15 mouse cellular contexts compared by ENCODE assay signal in genomic region chr12:12147847-12148246, GRCm38 (mm10).
"Had no signal": no experiment of that assay in that cellular context is flagged by ENCODE, and none has a peak within 500 bp of the region (broad histone marks: within the 10 kb centered on the region; RNA-seq: fewer than 3 reads in every experiment).

No protein-coding gene starts in this region.

- H3K4me3 ChIP-seq: kidney, embryonic 15.5 days; left cerebral cortex, adult 2 months; liver, embryonic 13.5 days; megakaryocyte, embryonic 14.5 days; midbrain, embryonic 10.5 days; midbrain, embryonic 13.5 days had no signal

- H3K4me2 ChIP-seq: kidney, embryonic 15.5 days; liver, embryonic 13.5 days; midbrain, embryonic 13.5 days had no signal

- H3K9me3 ChIP-seq: kidney, embryonic 15.5 days; liver, embryonic 13.5 days; megakaryocyte, embryonic 14.5 days; midbrain, embryonic 10.5 days; midbrain, embryonic 13.5 days had no signal

- H3K36me3 ChIP-seq: kidney, embryonic 15.5 days; liver, embryonic 13.5 days; midbrain, embryonic 10.5 days; midbrain, embryonic 13.5 days had no signal

- DNase-seq: kidney, adult 8-10 months; kidney, postnatal 10 days; kidney, postnatal 36 days; layer of hippocampus, postnatal 36 days; liver, embryonic 13.5 days; lung, adult 2 months; lung, postnatal 14 days; lung, postnatal 4 days; retina, postnatal 1 day; thymus, postnatal 25 days had no signal

- H3K9ac ChIP-seq: kidney, embryonic 15.5 days; liver, embryonic 13.5 days; midbrain, embryonic 13.5 days had no signal

- H3K27ac ChIP-seq: kidney, embryonic 15.5 days; left cerebral cortex, adult 2 months; liver, embryonic 13.5 days; midbrain, embryonic 10.5 days; midbrain, embryonic 13.5 days had no signal

- H3K4me1 ChIP-seq: kidney, embryonic 15.5 days; liver, embryonic 13.5 days; megakaryocyte, embryonic 14.5 days; midbrain, embryonic 10.5 days; midbrain, embryonic 13.5 days had no signal

- H3K27me3 ChIP-seq: kidney, embryonic 15.5 days; liver, embryonic 13.5 days; megakaryocyte, embryonic 14.5 days; midbrain, embryonic 13.5 days had no signal
